Mouse (Mus musculus) c-Kit-positive CD71-negative TER-119-negative erythroid progenitor cells, embryonic 14.5 days (primary cell): ENCODE measurements around the gene Slc16a12.
"Not testable (repeated sequence)": the region's sequence is repeated elsewhere in the genome, so short reads cannot be mapped to it uniquely, and the experiment has no call there.

Source experiments
- DNase-seq: peaks from one replicate; pipeline ENCODE4 v3.0.0-alpha.2; 2013; ENCODE audit warnings: low read depth

Gene Slc16a12

GRCm38 (mm10) chr19:34666127-34666526 lies 81.0 kb downstream of the Slc16a12 start:
- DNase-seq: peak; percentile 58

GRCm38 (mm10) chr19:34662740-34663139 lies 84.3 kb downstream of the Slc16a12 start:
- no peak for DNase-seq

GRCm38 (mm10) chr19:34662067-34662507 lies 85.0 kb downstream of the Slc16a12 start:
- DNase-seq: peak; percentile 56

- DNase-seq: peak; percentile 12
Measured at GRCm38 (mm10) chr19:34656511-34657298, 90.4 kb downstream of the Slc16a12 start.

GRCm38 (mm10) chr19:34655227-34655805 lies 91.8 kb downstream of the Slc16a12 start:
- no peak for DNase-seq

- DNase-seq: no peak
Measured at GRCm38 (mm10) chr19:34650997-34651396, 96.1 kb downstream of the Slc16a12 start.

- no peak for DNase-seq
Measured at GRCm38 (mm10) chr19:34650276-34650675, 96.8 kb downstream of the Slc16a12 start.

- DNase-seq: not testable (repeated sequence)
Measured at GRCm38 (mm10) chr19:34647630-34648029, 99.5 kb downstream of the Slc16a12 start.

GRCm38 (mm10) chr19:34642616-34643015 lies 104.5 kb downstream of the Slc16a12 start:
- DNase-seq: no peak

- DNase-seq: no peak
Measured at GRCm38 (mm10) chr19:34640623-34641022, 106.5 kb downstream of the Slc16a12 start, which contains the start of the genes Ifit1bl2 and Ifit1. Gene Ifit1bl2 (minus strand): TSS chr19:34640743. Gene Ifit1 (plus strand): TSS chr19:34640871.

GRCm38 (mm10) chr19:34636933-34637557 lies 110.0 kb downstream of the Slc16a12 start:
- DNase-seq: peak; percentile 28

- DNase-seq: no peak
Measured at GRCm38 (mm10) chr19:34633484-34633883, 113.6 kb downstream of the Slc16a12 start.

- DNase-seq: no peak
Measured at GRCm38 (mm10) chr19:34631487-34631886, 115.6 kb downstream of the Slc16a12 start.

GRCm38 (mm10) chr19:34627496-34627895 lies 119.6 kb downstream of the Slc16a12 start:
- DNase-seq: no peak

- no peak for DNase-seq
Measured at GRCm38 (mm10) chr19:34624663-34625062, 122.4 kb downstream of the Slc16a12 start.

- no peak for DNase-seq
Measured at GRCm38 (mm10) chr19:34623781-34624180, 123.3 kb downstream of the Slc16a12 start.

GRCm38 (mm10) chr19:34620871-34621270 lies 126.2 kb downstream of the Slc16a12 start:
- no peak for DNase-seq
